Mouse (Mus musculus) Patski (cell line): ENCODE data around the gene Tmem246. TPM values are rescaled to one million over a fixed set of nuclear protein-coding genes. Genes with fewer than 3 reads are reported as not detected.

ENCODE experiments used
- ATAC-seq: fragments of 100-300 bp; one replicate; pipeline ENCODE4 v1.8.0; 2021
- CTCF ChIA-PET: fragments of 350-600 bp; sonication (Branson Sonifier 250); formaldehyde crosslinking; loops from one replicate; lab custom pipeline; 2022; ENCODE audit warnings: inconsistent platforms; lab: Charles Lee
- POLR2A ChIA-PET: fragments of 350-600 bp; sonication (Branson Sonifier 250); formaldehyde crosslinking; loops from one replicate; lab custom pipeline; 2022; ENCODE audit warnings: antibody characterized with exemption, inconsistent platforms; lab: Charles Lee
- DNase-seq: peaks from one replicate; pipeline ENCODE4 v3.0.0-alpha.2; 2011; ENCODE audit warnings: low read depth, low spot score
- H3K27me3 ChIP-seq: fragments of 371-371 bp; one replicate; pipeline ENCODE4 v1.5.1; 2021
- CTCF ChIP-seq: fragments of 100-300 bp; IDR thresholded peaks from one replicate; pipeline ENCODE4 v1.5.1; 2021
- in situ Hi-C: fragments of 300-500 bp; cut with MboI; formaldehyde crosslinking; loops from 3 replicates; pipeline ENCODE4 v1.11.1; 2018; ENCODE audit warnings: low pct_unique_long_range_greater_than_20kb, mixed read lengths
- polyA plus RNA-seq: library from polyadenylated mRNA; unstranded; gene quantifications from one replicate; pipeline ENCODE4 v1.2.3, GENCODE M21; 2021

Tmem246 gene
- polyA plus RNA-seq, 1 experiment from 2014 or later, result not detected

GRCm38 (mm10) chr4:49583965-49584831 lies 13.5 kb downstream of the Tmem246 start:
- no peak for TF ChIP-seq CTCF
- H3K27me3 ChIP-seq, result peaks cover 3% of the 10 kb centered on the region
- in situ Hi-C loops, result no loop called here
- CTCF ChIA-PET, result no interaction called here
- ATAC-seq, result peak; percentile 73
- peak; percentile 19 for DNase-seq
- POLR2A ChIA-PET, result no interaction called here

DNA sequence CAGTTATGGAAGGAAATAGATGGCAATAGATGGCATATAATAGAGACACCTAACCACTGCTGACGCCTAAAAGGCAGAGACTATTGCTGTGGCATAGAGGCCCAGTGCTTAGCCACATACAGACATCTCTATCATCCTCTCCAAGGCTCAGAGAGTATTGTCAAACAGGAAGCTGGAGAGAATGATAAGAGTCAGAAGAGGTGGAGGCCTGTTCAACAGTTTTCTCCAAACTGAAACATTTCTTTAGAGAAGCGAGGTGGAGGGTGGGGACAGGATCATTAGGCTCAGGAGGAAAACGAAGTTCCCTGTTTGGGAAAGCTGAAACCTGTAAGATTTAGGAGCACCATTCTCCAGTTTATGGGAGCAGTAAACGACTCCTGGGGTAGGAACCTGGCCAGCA lies 16.4 kb downstream of the Tmem246 start:
- ATAC-seq (no peak), DNase-seq (no peak)
- ChIA-PET POLR2A (no interaction called here), CTCF (interaction anchor here (1.1 to 1.7 kb wide), 2 partner anchors 18 to 47 kb away, joined by 3 to 4 read pairs; no protein-coding TSS in a partner anchor)
- TF ChIP-seq CTCF, result no peak
- H3K27me3 ChIP-seq, result no peaks in the 10 kb centered on the region
- in situ Hi-C loops, result no loop called here

DNA sequence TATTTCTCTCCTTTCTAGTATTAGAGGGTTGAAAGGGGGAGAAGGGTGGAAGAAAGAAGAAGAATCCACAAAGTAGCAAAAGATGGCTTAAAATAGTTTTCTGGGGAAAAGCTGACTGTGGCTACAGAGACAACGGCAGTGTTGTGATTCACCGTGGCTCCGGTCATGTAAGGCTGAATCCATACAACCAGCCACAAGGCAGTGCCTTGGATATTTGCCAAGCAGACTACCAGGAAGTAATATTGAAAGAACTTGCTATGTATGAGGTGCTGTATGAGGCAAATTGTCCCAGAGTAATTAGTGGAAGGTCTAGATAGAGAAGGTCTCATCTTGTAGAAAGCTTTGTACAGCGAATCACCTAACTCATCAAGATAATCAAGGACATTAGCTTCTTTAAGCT lies 25.5 kb downstream of the Tmem246 start:
- in situ Hi-C loops, result loop anchor here (5.0 kb wide), 1 partner anchor 55 kb away; no protein-coding TSS in a partner anchor
- ATAC-seq, result no peak

GRCm38 (mm10) chr4:49567613-49568012 lies 30.1 kb downstream of the Tmem246 start:
- H3K27me3 ChIP-seq, result peaks cover 5% of the 10 kb centered on the region
- CTCF ChIA-PET, result interaction anchor here (0.7 to 2.3 kb wide), 10 partner anchors 10 to 65 kb away, joined by 3 to 32 read pairs (median 4); partner anchors contain the start of gene Rnf20
- peak; percentile 76 for TF ChIP-seq CTCF
- ATAC-seq (peak; percentile 74), DNase-seq (peak; percentile 17)
- POLR2A ChIA-PET, result no interaction called here
- in situ Hi-C loops, result no loop called here

More for the DNA sequence above, 25.5 kb downstream of the Tmem246 start:
- H3K27me3 ChIP-seq, result peaks cover 12% of the 10 kb centered on the region
- ChIA-PET POLR2A (no interaction called here), CTCF (no interaction called here)
- DNase-seq, result no peak
- no peak for TF ChIP-seq CTCF

DNA sequence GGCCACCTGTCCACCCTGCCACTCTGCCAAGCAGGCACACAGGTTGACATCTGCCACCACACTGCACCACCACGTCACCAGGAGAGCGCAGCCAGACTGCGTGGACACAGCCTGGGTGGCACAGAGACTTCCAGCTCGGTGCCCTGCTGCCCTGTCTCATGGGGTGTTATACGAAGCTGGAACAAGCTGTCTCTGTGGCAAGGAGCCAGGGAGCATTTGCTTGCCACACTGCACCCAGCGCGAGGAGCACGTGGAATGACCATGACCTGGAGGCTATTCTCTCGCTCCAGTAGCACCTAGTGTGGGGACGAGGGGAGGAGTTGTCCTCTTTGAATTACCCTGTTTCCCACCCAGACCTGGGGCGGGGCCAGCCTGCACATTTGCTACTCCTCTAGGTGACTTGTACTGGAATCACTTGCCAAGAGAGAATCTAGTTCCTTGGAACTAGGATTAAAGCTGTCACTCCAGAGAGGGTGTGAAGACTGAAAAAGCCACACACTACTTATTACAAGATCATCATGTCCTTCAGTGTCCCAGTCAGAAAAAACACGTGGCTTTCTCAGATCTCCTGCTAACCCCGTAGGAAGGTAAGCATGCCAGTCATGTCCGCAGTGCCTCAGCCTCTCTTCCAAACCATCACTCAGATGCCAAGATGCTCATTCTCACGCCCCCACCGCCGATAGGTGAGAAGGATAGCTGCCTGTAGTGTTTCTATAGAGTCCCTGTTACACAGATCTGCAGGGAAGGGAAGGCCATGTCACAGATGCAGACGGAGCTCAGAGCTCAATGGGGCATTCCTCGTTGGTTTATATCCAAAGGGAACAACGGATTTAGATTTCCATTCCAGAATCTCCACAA lies 37.5 kb downstream of the Tmem246 start:
- no peak for ATAC-seq
- no peak for DNase-seq
- H3K27me3 ChIP-seq, result no peaks in the 10 kb centered on the region
- CTCF ChIA-PET, result interaction anchor here (1.1 kb wide), 1 partner anchor 67 kb away, joined by 4 read pairs; no protein-coding TSS in a partner anchor
- TF ChIP-seq CTCF, result no peak
- in situ Hi-C loops, result no loop called here
- POLR2A ChIA-PET, result no interaction called here

DNA sequence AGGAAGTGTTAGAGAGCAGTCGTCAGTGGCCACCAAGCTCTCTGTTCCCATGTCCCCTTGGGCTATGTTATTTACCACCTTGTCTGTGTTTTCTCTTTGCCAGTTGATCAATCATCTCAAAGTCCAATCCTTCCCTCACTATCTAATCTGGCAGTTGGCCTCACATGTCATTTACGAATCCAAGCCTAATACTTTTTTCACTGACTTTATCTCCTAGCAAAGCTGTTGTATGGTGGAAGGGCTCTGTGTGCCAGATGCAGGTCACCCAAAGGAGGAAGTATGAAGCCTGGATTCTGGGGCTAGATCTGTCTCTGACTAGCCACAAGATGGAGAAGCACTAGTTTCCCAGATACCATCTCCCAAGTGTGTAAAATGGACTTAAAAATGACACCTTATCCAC lies 39.5 kb downstream of the Tmem246 start:
- no peak for TF ChIP-seq CTCF
- POLR2A ChIA-PET, result no interaction called here

GRCm38 (mm10) chr4:49557375-49557774 lies 40.3 kb downstream of the Tmem246 start:
- no peaks in the 10 kb centered on the region for H3K27me3 ChIP-seq
- no peak for TF ChIP-seq CTCF
- DNase-seq (no peak), ATAC-seq (no peak)
- ChIA-PET CTCF (interaction anchor here (0.9 kb wide), 1 partner anchor 10 kb away, joined by 3 read pairs; no protein-coding TSS in a partner anchor), POLR2A (no interaction called here)
- in situ Hi-C loops, result no loop called here

More for the DNA sequence above, 39.5 kb downstream of the Tmem246 start:
- in situ Hi-C loops, result no loop called here
- H3K27me3 ChIP-seq, result no peaks in the 10 kb centered on the region
- no peak for DNase-seq
- ATAC-seq, result no peak
- CTCF ChIA-PET, result interaction anchor here (0.9 kb wide), 1 partner anchor 10 kb away, joined by 3 read pairs; no protein-coding TSS in a partner anchor

DNA sequence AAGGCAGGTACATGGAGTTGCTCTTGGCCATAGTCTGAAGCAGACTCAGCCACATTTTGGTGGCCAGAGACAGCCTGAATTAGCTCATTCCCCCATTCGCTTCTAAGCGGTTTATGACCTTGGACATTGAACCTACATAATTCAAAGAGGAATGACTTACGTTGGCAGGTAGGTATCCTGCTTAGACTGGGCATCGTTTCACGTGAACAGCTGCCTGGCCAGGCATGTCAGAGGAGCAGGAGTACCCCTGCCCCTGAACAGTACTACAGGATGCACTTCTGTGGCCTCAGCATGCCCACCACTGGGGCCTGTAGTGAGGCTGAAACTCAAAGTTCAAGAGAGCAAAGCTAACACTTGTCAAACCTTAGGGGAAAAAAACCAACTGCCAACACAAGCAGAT lies 44.3 kb downstream of the Tmem246 start:
- ATAC-seq, result no peak
- CTCF ChIA-PET, result interaction anchor here (1.0 to 2.2 kb wide), 2 partner anchors 14 to 46 kb away, joined by 3 to 6 read pairs; no protein-coding TSS in a partner anchor

DNA sequence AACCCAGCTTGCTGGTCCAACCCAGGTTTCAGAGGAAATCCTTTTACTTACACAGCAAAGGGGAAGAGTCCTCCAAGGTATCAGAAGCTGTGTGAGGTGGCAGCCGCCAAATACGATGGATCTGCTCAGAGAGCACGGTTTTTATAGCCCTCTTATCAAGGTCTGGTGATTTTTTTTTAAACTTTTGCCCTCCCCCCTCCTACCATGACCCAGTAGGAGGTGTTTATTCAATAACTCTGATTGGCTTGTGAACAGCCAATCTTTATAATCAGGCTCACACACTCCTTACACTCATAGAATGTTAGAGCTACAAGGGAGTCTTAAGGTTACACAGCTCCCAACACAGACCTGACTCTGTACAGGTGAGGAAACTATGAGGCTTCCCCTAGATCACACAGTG lies 48.3 kb downstream of the Tmem246 start, which contains the start of gene Aldob:
TSS of gene Aldob (minus strand) at position 164 of the 400 bp plus-strand sequence.
- ATAC-seq, result no peak
- no peak for TF ChIP-seq CTCF
- H3K27me3 ChIP-seq, result peaks cover 3% of the 10 kb centered on the region
- POLR2A ChIA-PET, result no interaction called here
- in situ Hi-C loops, result no loop called here
- CTCF ChIA-PET, result no interaction called here
- no peak for DNase-seq

More for the DNA sequence above, 44.3 kb downstream of the Tmem246 start:
- no peak for DNase-seq
- in situ Hi-C loops, result no loop called here
- POLR2A ChIA-PET, result no interaction called here
- peaks cover 3% of the 10 kb centered on the region for H3K27me3 ChIP-seq
- TF ChIP-seq CTCF, result no peak

GRCm38 (mm10) chr4:49547544-49548219 lies 50.0 kb downstream of the Tmem246 start:
- POLR2A ChIA-PET, result no interaction called here
- CTCF ChIA-PET, result no interaction called here

More at GRCm38 (mm10) chr4:49547544-49548219, 50.0 kb downstream of the Tmem246 start:
- ATAC-seq, result no peak
- in situ Hi-C loops, result no loop called here
- no peak for DNase-seq
- peaks cover 3% of the 10 kb centered on the region for H3K27me3 ChIP-seq
- no peak for TF ChIP-seq CTCF
